Mouse (Mus musculus) intestine, embryonic 15.5 days (tissue): ENCODE data around the gene Pnkd. TPM values are rescaled to one million over a fixed set of nuclear protein-coding genes. Genes with fewer than 3 reads are reported as not detected.

Experiments
- ATAC-seq: fragments of 200-750 bp; cut with Nextera tagmentation; 2 replicates; pipeline ENCODE4 v1.8.0; 2017; ENCODE audit warnings: moderate TSS enrichment, moderate library complexity
- H3K27ac ChIP-seq: fragments of 300-500 bp; sonication (generic); 2 replicates; pipeline ENCODE4 v1.5.1; 2015; ENCODE audit warnings: mild to moderate bottlenecking, inconsistent platforms
- H3K27me3 ChIP-seq: fragments of 300-500 bp; sonication (generic); replicated peaks from 2 replicates; pipeline ENCODE4 v1.6.1; 2015; ENCODE audit warnings: inconsistent platforms
- H3K36me3 ChIP-seq: fragments of 300-500 bp; sonication (generic); 2 replicates; pipeline ENCODE4 v1.6.1; 2015; ENCODE audit warnings: inconsistent platforms
- H3K4me1 ChIP-seq: fragments of 300-500 bp; sonication (generic); replicated peaks from 2 replicates; pipeline ENCODE4 v1.6.1; 2015; ENCODE audit warnings: inconsistent platforms
- H3K4me2 ChIP-seq: fragments of 300-500 bp; sonication (generic); replicated peaks from 2 replicates; pipeline ENCODE4 v1.6.1; 2015; ENCODE audit warnings: mild to moderate bottlenecking, inconsistent platforms
- H3K4me3 ChIP-seq: fragments of 300-500 bp; sonication (generic); replicated peaks from 2 replicates; pipeline ENCODE4 v1.5.1; 2015; ENCODE audit warnings: inconsistent platforms
- H3K9ac ChIP-seq: fragments of 300-500 bp; sonication (generic); 2 replicates; pipeline ENCODE4 v1.6.1; 2015; ENCODE audit warnings: inconsistent platforms
- H3K9me3 ChIP-seq: fragments of 300-500 bp; sonication (generic); 2 replicates; pipeline ENCODE4 v1.6.1; 2016; ENCODE audit warnings: inconsistent platforms
- WGBS: fragments of 180-500 bp; shearing (Covaris S2); methylation state at CpG from one replicate; pipeline ENCODE4 v1.1.7; 2015; 5-methylcytosine and 5-hydroxymethylcytosine counted together
- microRNA counts: library from miRNA; unstranded; fragments of <30 nt; microRNA quantifications from one replicate; lab custom pipeline; 2016
- polyA plus RNA-seq: library from polyadenylated mRNA; unstranded; fragments of >200 nt; fragmentation: Nextera tagmentation; extraction: Ambion mirVana; gene quantifications from 2 replicates; pipeline ENCODE4 v1.2.1, GENCODE M21; 2015

Gene Pnkd
- polyA plus RNA-seq, 1 experiment from 2014 or later = 120 TPM

- Histone ChIP-seq H3K4me1 (peaks cover 16% of the 10 kb centered on the region), H3K27ac (peak overlapping the region; percentile 93), H3K9me3 (no peaks in the 10 kb centered on the region)
These were observed 113.3 kb downstream of the Pnkd start for GRCm38 (mm10) chr1:74397919-74398451.

DNA sequence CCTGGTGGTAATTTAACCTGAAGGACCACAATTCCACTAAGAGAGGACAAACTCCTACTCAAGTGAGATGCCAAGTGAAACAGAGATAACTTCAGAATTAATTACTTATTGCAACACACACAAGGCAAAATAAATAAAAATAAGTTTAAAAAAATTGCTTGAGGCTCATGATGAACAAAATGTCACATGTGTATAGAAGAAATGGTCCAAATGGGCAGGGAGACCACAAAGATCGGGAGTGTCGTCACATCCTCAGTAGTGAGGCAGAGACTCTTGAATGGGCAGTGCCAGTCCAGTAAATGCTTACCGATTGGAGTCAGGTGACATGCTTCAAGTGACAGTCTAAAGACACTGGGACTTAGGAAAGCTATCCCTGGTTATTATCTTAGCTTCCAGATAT lies 115.8 kb downstream of the Pnkd start:
- H3K27me3 ChIP-seq = no peaks in the 10 kb centered on the region
- H3K9me3 ChIP-seq = no peaks in the 10 kb centered on the region
- no peak overlapping the region for H3K27ac ChIP-seq
- H3K4me1 ChIP-seq = peaks cover 4% of the 10 kb centered on the region; the same call in 1 of the 2 replicates
- H3K4me2 ChIP-seq = no peak overlapping the region
- 87% methylated on average over 3 of the region's 3 CpGs for WGBS
- no peak for ATAC-seq
- no peaks in the 10 kb centered on the region for H3K36me3 ChIP-seq
- no peak overlapping the region for H3K4me3 ChIP-seq
- H3K9ac ChIP-seq = no peak overlapping the region

More at GRCm38 (mm10) chr1:74397919-74398451, 113.3 kb downstream of the Pnkd start:
- peak overlapping the region; percentile 88 for H3K4me2 ChIP-seq
- 5% methylated on average over 11 of the region's 11 CpGs for WGBS
- peak overlapping the region; percentile 56 for H3K9ac ChIP-seq
- no peaks in the 10 kb centered on the region for H3K27me3 ChIP-seq
- peaks cover 13% of the 10 kb centered on the region; the same call in 1 of the 2 replicates for H3K36me3 ChIP-seq
- H3K4me3 ChIP-seq = peak overlapping the region; percentile 40
- ATAC-seq = peak; percentile 55

DNA sequence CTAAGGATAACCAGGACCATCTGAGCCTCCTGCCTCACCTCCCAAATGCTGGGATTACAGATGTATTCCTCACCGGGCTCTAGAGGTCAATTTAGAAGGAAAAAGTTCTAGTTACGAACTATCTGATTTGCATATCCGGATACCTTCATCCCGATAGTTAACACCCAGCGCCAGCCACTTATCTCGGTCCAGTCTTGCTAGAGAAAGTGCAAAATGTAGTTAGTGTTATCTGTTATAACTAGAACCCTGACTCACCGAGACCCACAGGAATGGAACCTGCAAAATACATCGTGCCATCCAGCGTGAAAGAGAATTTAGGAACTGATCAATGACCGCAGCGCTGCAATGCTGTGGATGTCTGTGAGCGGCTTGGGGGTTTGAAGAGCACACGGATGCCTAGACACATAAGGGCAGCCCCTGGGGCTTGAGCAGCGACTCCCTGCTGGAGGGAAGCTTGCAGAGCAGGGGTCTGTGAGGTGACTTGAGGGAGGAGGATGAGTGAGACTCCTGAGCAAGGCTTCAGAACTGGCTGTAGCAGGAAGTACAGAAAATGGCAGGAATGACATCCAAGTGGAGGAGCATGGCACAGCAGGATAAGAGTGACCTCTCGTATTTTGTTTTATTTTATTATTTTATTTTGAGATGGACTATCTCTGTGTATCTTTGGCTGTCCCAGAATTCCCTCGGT lies 116.4 kb downstream of the Pnkd start:
- no peak overlapping the region for H3K4me2 ChIP-seq
- no peaks in the 10 kb centered on the region for H3K36me3 ChIP-seq
- peaks cover 4% of the 10 kb centered on the region; the same call in 1 of the 2 replicates for H3K4me1 ChIP-seq
- H3K4me3 ChIP-seq = no peak overlapping the region
- H3K27me3 ChIP-seq = no peaks in the 10 kb centered on the region
- H3K9me3 ChIP-seq = no peaks in the 10 kb centered on the region
- H3K27ac ChIP-seq = no peak overlapping the region
- no peak overlapping the region for H3K9ac ChIP-seq
- ATAC-seq = no peak
- 51% methylated on average over 16 of the region's 16 CpGs for WGBS

MicroRNAs encoded within 50 kb of the gene (microRNA counts, 519-probe panel; counts per million panel counts)
- 3,365 counts per million, percentile 83 among the panel's probes with 10 or more counts for microRNA mmu-miR-26b (lab: Ali Mortazavi, UCI)

Other genes starting within 250 kb of the Pnkd start
- gene Tns1, start 160.5 kb upstream of the Pnkd start, polyA plus RNA-seq = 23.1 and 29.1 TPM in 2 replicates
- gene Rufy4, start 159.4 kb upstream of the Pnkd start, polyA plus RNA-seq = 0.18 and 0.34 TPM in 2 replicates
- gene Cxcr2, start 130.9 kb upstream of the Pnkd start, polyA plus RNA-seq = 0.24 and 0.35 TPM in 2 replicates
- gene Cxcr1, start 90.3 kb upstream of the Pnkd start, polyA plus RNA-seq = not detected in 2 replicates
- gene Arpc2, start 48.8 kb upstream of the Pnkd start, polyA plus RNA-seq = 518 and 584 TPM in 2 replicates
- 3.1 and 3.3 TPM in 2 replicates for gene Gpbar1, start 6.4 kb upstream of the Pnkd start, polyA plus RNA-seq
- 225 and 244 TPM in 2 replicates for gene Aamp, start 192 bp upstream of the Pnkd start, polyA plus RNA-seq
- gene Tmbim1, start 20.7 kb downstream of the Pnkd start, polyA plus RNA-seq = 54.9 and 64.3 TPM in 2 replicates
- 0.39 and 0.53 TPM in 2 replicates for gene Catip, start 77.2 kb downstream of the Pnkd start, polyA plus RNA-seq
- 6.4 and 6.7 TPM in 2 replicates for gene Slc11a1, start 90.3 kb downstream of the Pnkd start, polyA plus RNA-seq
- 75.4 and 78.7 TPM in 2 replicates for gene Ctdsp1, start 106.6 kb downstream of the Pnkd start, polyA plus RNA-seq
- 135 and 146 TPM in 2 replicates for gene Vil1, start 124.4 kb downstream of the Pnkd start, polyA plus RNA-seq
- 58.9 and 61.4 TPM in 2 replicates for gene Cnot9, start 221.1 kb downstream of the Pnkd start, polyA plus RNA-seq